Mouse (Mus musculus): ENCODE measurements around the gene Olfr93. TPM values are rescaled to one million over a fixed set of nuclear protein-coding genes. Genes with fewer than 3 reads are reported as not detected.
"Not testable (repeated sequence)": the region's sequence is repeated elsewhere in the genome, so short reads cannot be mapped to it uniquely, and the experiment has no call there.

The Olfr93 gene
- polyA plus RNA-seq (2015; fragmentation: Nextera tagmentation; extraction: Ambion mirVana) = not detected in 2 replicates

- Histone ChIP-seq H3K4me1 (replicated peaks) (no peaks in the 10 kb centered on the region), H3K36me3 (no peaks in the 10 kb centered on the region), H3K9me3 (no peaks in the 10 kb centered on the region), H3K4me3 (replicated peaks) (no peak within 1 kb of the TSS), H3K27ac (no peak within 1 kb of the TSS), H3K4me2 (replicated peaks) (no peak within 1 kb of the TSS), H3K27me3 (replicated peaks) (no peaks in the 10 kb centered on the region), H3K9ac (no peak within 1 kb of the TSS)
- ATAC-seq = no peak
Observed at GRCm38 (mm10) chr17:37161394-37161793, at the start of gene Olfr93. Gene Olfr93 (minus strand): TSS chr17:37161494.

GRCm38 (mm10) chr17:37203917-37204236 is 42.6 kb upstream of the Olfr93 start:
- 0 out of 2 replicates have a peak, but pooled peaks cover 2% of the 10 kb centered on the region for H3K27me3 ChIP-seq (replicated peaks)
- no peak overlapping the region for H3K9ac ChIP-seq
- H3K27ac ChIP-seq = no peak overlapping the region
- ATAC-seq = peak; percentile 59
- no peaks in the 10 kb centered on the region for H3K36me3 ChIP-seq
- no peaks in the 10 kb centered on the region for H3K4me1 ChIP-seq (replicated peaks)
- H3K4me3 ChIP-seq (replicated peaks) = no peak overlapping the region
- no peak overlapping the region for H3K4me2 ChIP-seq (replicated peaks)
- no peaks in the 10 kb centered on the region for H3K9me3 ChIP-seq
- 25% methylated on average over 3 of the region's 3 CpGs for WGBS

DNA sequence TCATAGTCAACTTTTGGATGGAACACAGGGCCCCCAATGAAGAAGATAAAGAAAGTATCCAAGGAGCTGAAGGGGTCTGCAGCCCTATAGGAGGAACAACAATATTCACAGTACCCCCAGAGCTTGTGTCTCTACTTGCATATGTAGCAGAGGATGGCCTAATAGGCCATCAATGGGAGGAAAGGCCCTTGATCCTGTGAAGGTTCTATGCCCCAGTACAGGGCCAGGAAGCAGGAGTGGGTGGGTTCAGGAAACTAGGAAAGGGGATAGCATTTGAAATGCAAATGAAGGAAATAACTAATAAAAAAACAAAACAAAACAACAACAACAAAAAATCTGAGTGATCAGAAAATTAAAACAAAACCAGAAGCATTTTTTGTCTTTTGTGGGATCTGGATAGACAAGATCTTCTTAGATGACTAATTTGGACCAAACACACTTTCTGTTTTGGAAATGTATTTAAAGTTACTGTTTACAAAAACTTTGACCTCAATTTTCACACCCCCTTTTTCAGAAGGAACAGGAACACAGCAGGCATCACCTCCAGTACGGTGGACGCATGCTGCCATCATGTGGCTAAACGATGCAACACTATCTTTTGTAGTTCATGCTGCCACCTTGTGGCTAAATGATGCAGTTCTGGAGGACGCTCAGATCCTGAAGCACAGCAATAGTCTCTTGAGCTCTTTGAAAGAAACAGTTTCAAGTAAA is 42.1 kb upstream of the Olfr93 start:
- H3K36me3 ChIP-seq = no peaks in the 10 kb centered on the region
- H3K4me3 ChIP-seq (replicated peaks) = no peak overlapping the region
- no peaks in the 10 kb centered on the region for H3K9me3 ChIP-seq
- H3K4me1 ChIP-seq (replicated peaks) = no peaks in the 10 kb centered on the region
- peak; percentile 89 for ATAC-seq
- H3K9ac ChIP-seq = no peak overlapping the region
- H3K27ac ChIP-seq = no peak overlapping the region
- 0 out of 2 replicates have a peak, but pooled peaks cover 2% of the 10 kb centered on the region for H3K27me3 ChIP-seq (replicated peaks)
- no peak overlapping the region for H3K4me2 ChIP-seq (replicated peaks)
- WGBS = under 1% methylated on average over 4 of the region's 4 CpGs

GRCm38 (mm10) chr17:37200894-37201293 is 39.6 kb upstream of the Olfr93 start, which contains the start of gene Olfr94:
Gene Olfr94 (minus strand): TSS chr17:37200994.
- Histone ChIP-seq H3K9ac (no peak within 1 kb of the TSS), H3K4me3 (replicated peaks) (no peak within 1 kb of the TSS), H3K27me3 (replicated peaks) (peaks cover 24% of the 10 kb centered on the region), H3K4me1 (replicated peaks) (peaks cover 2% of the 10 kb centered on the region; the same call in 1 of the 2 replicates), H3K27ac (no peak within 1 kb of the TSS), H3K4me2 (replicated peaks) (no peak within 1 kb of the TSS), H3K9me3 (no peaks in the 10 kb centered on the region), H3K36me3 (no peaks in the 10 kb centered on the region)
- WGBS = 85% methylated on average over 2 of the region's 2 CpGs
- no peak for ATAC-seq

DNA sequence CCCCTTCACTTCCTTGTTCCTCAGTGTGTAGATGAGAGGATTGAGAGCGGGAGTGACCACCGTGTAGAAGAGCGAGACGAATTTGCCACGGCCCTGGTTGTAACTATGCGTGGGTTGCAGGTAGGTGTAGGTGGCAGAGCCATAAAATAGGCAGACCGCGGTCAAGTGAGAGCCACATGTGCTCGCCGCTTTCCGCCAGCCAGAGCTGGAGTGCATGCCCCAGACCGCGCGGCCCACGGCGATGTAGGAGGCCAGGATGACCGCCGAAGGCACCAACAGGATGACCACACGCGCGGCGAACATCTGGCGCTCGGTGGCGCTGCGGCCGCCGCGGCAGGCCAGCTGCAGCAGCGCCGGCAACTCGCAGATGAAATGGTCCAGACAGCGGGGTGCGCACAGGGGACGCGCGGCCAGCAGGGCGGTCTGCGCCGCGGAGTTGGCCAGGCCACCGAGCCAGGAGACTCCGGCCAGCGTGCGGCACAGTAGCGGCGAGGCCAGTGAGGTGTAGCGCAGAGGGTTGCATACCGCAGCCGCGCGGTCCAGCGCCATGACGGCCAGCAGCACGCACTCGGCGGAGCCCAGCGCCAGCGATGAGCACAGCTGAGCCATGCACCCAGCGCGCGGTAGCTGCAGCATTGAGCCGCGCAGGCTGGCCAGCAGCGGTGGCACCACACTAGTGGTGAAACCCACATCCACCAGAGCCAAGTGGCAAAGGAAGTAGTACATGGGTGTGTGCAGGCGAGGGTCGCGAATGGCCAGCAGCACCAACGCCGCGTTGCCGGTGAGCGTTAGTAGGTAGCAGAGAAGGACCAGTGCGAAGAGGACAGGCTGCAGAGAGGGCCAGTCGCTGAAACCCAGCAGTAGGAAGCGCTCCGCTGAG is 35.8 kb upstream of the Olfr93 start:
- peak; percentile 84 for ATAC-seq
- H3K4me1 ChIP-seq (replicated peaks) = peaks cover 2% of the 10 kb centered on the region; the same call in 1 of the 2 replicates
- H3K4me3 ChIP-seq (replicated peaks) = peak overlapping the region; percentile 54
- peak overlapping the region; percentile 34; the same call in 1 of the 2 replicates for H3K9ac ChIP-seq
- peaks cover 24% of the 10 kb centered on the region for H3K27me3 ChIP-seq (replicated peaks)
- H3K27ac ChIP-seq = no peak overlapping the region
- H3K4me2 ChIP-seq (replicated peaks) = peak overlapping the region; percentile 99
- WGBS = 1% methylated on average over 77 of the region's 77 CpGs
- no peaks in the 10 kb centered on the region for H3K36me3 ChIP-seq
- no peaks in the 10 kb centered on the region for H3K9me3 ChIP-seq

DNA sequence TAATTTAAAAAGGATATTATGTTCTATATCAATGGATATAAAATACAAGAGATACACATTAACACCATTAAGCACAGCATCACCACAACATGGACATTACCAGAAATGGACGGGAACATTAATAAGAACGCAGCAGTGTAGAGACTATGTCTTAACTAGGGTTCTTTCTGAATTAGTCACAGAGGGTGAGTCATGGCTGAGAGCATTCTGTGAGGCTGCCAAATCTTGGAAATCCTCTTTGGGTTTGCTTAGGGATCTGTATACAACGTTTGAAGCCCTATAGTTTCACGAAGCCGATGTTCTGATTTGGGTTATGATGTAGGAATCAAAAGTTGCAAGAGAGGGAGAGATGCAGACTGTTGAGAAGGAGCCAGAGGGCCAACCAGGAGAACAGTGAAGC is 33.5 kb upstream of the Olfr93 start:
- H3K27ac ChIP-seq = no peak overlapping the region
- H3K36me3 ChIP-seq = no peaks in the 10 kb centered on the region
- no peak overlapping the region for H3K9ac ChIP-seq
- H3K4me2 ChIP-seq (replicated peaks) = no peak overlapping the region
- no peak for ATAC-seq
- H3K9me3 ChIP-seq = no peaks in the 10 kb centered on the region
- H3K4me3 ChIP-seq (replicated peaks) = no peak overlapping the region
- peaks cover 22% of the 10 kb centered on the region for H3K27me3 ChIP-seq (replicated peaks)
- 82% methylated on average over 5 of the region's 5 CpGs for WGBS
- H3K4me1 ChIP-seq (replicated peaks) = peaks cover 2% of the 10 kb centered on the region; the same call in 1 of the 2 replicates

GRCm38 (mm10) chr17:37193656-37194055 is 32.4 kb upstream of the Olfr93 start, which contains the start of gene Ubd:
Gene Ubd (plus strand): TSS chr17:37193892.
- Histone ChIP-seq H3K27me3 (replicated peaks) (peaks cover 22% of the 10 kb centered on the region), H3K27ac (no peak within 1 kb of the TSS), H3K36me3 (no peaks in the 10 kb centered on the region), H3K9me3 (no peaks in the 10 kb centered on the region), H3K9ac (no peak within 1 kb of the TSS), H3K4me1 (replicated peaks) (peaks cover 2% of the 10 kb centered on the region; the same call in 1 of the 2 replicates), H3K4me3 (replicated peaks) (no peak within 1 kb of the TSS), H3K4me2 (replicated peaks) (no peak within 1 kb of the TSS)
- 84% methylated on average over 2 of the region's 2 CpGs for whole genome bisulfite sequencing
- no peak for ATAC-seq

DNA sequence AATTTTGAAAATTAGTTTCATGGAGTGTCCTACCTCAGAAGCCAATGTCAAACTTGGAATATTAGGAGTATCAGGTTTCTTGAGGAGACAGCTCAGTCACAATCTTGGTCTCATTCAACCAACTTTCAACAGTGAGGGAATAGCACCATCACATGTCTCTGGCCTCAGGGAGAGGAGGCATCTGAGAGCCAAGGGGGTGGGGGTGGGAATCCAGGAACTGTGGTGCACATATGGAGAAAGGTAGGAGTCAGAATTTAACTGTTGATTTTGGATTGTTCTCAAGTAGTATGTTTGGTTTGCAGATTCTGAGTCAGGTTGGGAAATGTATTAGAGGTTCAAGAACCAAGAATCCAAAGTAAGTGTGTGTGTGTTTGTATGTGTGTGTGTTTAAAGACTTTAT is 31.7 kb upstream of the Olfr93 start:
- Histone ChIP-seq H3K4me2 (replicated peaks) (no peak overlapping the region), H3K27me3 (replicated peaks) (peaks cover 21% of the 10 kb centered on the region), H3K4me1 (replicated peaks) (peaks cover 2% of the 10 kb centered on the region; the same call in 1 of the 2 replicates), H3K9me3 (no peaks in the 10 kb centered on the region), H3K4me3 (replicated peaks) (no peak overlapping the region), H3K36me3 (no peaks in the 10 kb centered on the region), H3K9ac (no peak overlapping the region), H3K27ac (no peak overlapping the region)
- ATAC-seq = no peak

DNA sequence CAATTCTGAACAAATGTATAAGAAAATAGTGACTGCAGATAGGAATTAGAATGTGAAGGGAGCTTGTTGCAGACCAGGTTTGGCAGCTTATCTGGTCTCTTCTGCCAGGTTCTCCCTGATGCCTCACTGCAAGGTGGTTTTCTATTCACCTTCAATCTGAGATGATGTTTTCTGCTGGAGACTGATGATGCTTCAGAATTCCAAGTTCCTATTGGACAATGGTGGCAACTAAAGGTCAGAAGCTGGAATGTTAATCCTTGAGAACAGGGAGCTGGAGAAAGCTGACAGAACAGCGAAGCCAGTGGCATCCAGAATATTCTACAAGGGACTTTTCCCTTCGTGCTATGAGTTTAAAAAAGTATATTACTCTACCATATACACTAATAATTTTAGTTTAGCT is 29.4 kb upstream of the Olfr93 start:
- no peak for ATAC-seq
- Histone ChIP-seq H3K4me1 (replicated peaks) (no peaks in the 10 kb centered on the region), H3K4me3 (replicated peaks) (no peak overlapping the region), H3K9me3 (no peaks in the 10 kb centered on the region), H3K9ac (no peak overlapping the region), H3K27me3 (replicated peaks) (no peaks in the 10 kb centered on the region), H3K36me3 (no peaks in the 10 kb centered on the region), H3K4me2 (replicated peaks) (no peak overlapping the region), H3K27ac (no peak overlapping the region)
- WGBS = 49% methylated on average over 2 of the region's 2 CpGs

DNA sequence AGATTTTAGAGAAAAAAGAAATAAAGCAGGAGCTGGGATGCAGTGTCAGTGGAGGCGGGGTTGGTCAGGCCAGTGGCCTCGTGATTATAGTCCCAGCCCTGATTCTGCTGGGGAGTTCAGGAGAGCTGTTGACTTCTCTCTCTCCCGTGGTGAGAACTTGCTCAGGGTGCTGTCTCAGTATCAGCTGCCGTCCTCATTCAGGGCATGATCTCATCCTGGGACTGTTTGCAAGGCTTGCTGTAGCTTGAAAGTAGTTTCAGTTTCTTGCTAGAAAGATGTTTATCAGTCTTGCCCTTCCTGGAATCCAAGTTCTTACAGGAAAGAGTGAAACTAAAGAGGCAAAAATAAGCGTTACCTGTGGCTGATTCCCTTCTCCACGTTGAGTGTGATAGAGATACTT is 24.2 kb upstream of the Olfr93 start:
- Histone ChIP-seq H3K36me3 (no peaks in the 10 kb centered on the region), H3K27me3 (replicated peaks) (no peaks in the 10 kb centered on the region), H3K4me2 (replicated peaks) (no peak overlapping the region), H3K9ac (no peak overlapping the region), H3K4me1 (replicated peaks) (no peaks in the 10 kb centered on the region), H3K9me3 (no peaks in the 10 kb centered on the region), H3K4me3 (replicated peaks) (no peak overlapping the region), H3K27ac (no peak overlapping the region)
- 38% methylated on average over 6 of the region's 6 CpGs for WGBS
- 0 out of 2 replicates have a peak, but pooled peaks have one; percentile 41 for ATAC-seq

DNA sequence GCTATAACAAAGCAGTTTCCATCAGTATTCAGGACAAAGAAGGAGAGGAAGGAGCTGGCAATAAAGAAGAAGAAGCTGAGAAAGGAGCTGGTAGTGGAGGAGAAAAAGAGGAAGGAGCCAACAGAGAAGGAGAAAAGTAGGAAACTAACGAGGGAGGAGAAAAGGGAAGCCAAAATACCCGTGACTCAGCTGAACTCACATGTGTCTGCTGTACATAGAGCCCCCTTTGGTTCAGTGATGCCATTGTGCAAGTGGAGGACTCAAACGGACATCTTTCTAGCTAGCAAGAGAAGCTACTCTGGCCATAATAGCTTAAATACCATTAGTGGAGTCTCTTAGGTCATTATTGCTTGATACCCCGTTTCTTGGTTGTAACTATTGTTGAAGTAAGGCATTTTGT is 29.9 kb downstream of the Olfr93 start:
- WGBS = 73% methylated on average over 4 of the region's 4 CpGs

GRCm38 (mm10) chr17:37119988-37120387 is 41.3 kb downstream of the Olfr93 start, which contains the start of gene Olfr92:
Gene Olfr92 (minus strand): TSS chr17:37120088.
- H3K9me3 ChIP-seq = no peaks in the 10 kb centered on the region
- ATAC-seq = no peak
- H3K4me2 ChIP-seq (replicated peaks) = no peak within 1 kb of the TSS
- H3K4me3 ChIP-seq (replicated peaks) = no peak within 1 kb of the TSS
- no peaks in the 10 kb centered on the region for H3K36me3 ChIP-seq
- H3K4me1 ChIP-seq (replicated peaks) = no peaks in the 10 kb centered on the region
- no peaks in the 10 kb centered on the region for H3K27me3 ChIP-seq (replicated peaks)
- H3K27ac ChIP-seq = no peak within 1 kb of the TSS
- 88% methylated on average over 2 of the region's 2 CpGs for WGBS
- no peak within 1 kb of the TSS for H3K9ac ChIP-seq

More for the DNA sequence above, 29.9 kb downstream of the Olfr93 start:
- H3K4me1 ChIP-seq (replicated peaks); H3K27ac ChIP-seq; H3K36me3 ChIP-seq; H3K9me3 ChIP-seq; H3K27me3 ChIP-seq (replicated peaks); H3K9ac ChIP-seq; H3K4me2 ChIP-seq (replicated peaks); H3K4me3 ChIP-seq (replicated peaks); ATAC-seq: not testable (repeated sequence)

Measured in intestine, embryonic 15.5 days (tissue).